Mouse (Mus musculus) hindbrain, embryonic 15.5 days (tissue): ENCODE data around the gene Mgll. TPM values are rescaled to one million over a fixed set of nuclear protein-coding genes. Genes with fewer than 3 reads are reported as not detected.

Experiments used
- ATAC-seq: fragments of 200-750 bp; cut with Nextera tagmentation; 2 replicates; pipeline ENCODE4 v1.8.0; 2017; ENCODE audit warnings: low read depth, moderate number of reproducible peaks, moderate TSS enrichment; ENCODE audit not compliant: low FRiP score
- H3K27ac ChIP-seq: fragments of 300-500 bp; sonication (generic); replicated peaks from 2 replicates; pipeline ENCODE4 v1.5.1; 2015; ENCODE audit warnings: mild to moderate bottlenecking, inconsistent platforms
- H3K27me3 ChIP-seq: fragments of 300-500 bp; sonication (generic); 2 replicates; pipeline ENCODE4 v1.6.1; 2015; ENCODE audit warnings: control low read depth, inconsistent platforms
- H3K36me3 ChIP-seq: fragments of 300-500 bp; sonication (generic); 2 replicates; pipeline ENCODE4 v1.6.1; 2015; ENCODE audit warnings: control low read depth, inconsistent platforms
- H3K4me1 ChIP-seq: fragments of 300-500 bp; sonication (generic); replicated peaks from 2 replicates; pipeline ENCODE4 v1.6.1; 2015; ENCODE audit warnings: control low read depth, inconsistent platforms
- H3K4me2 ChIP-seq: fragments of 300-500 bp; sonication (generic); 2 replicates; pipeline ENCODE4 v1.6.1; 2015; ENCODE audit warnings: moderate library complexity, mild to moderate bottlenecking, inconsistent platforms
- H3K4me3 ChIP-seq: fragments of 300-500 bp; sonication (generic); 2 replicates; pipeline ENCODE4 v1.5.1; 2015; ENCODE audit warnings: mild to moderate bottlenecking, inconsistent platforms
- H3K9ac ChIP-seq: fragments of 300-500 bp; sonication (generic); 2 replicates; pipeline ENCODE4 v1.6.1; 2015; ENCODE audit warnings: inconsistent platforms
- H3K9me3 ChIP-seq: fragments of 300-500 bp; sonication (generic); 2 replicates; pipeline ENCODE4 v1.6.1; 2016; ENCODE audit warnings: control low read depth, inconsistent platforms
- WGBS: fragments of 180-500 bp; shearing (Covaris S2); methylation state at CpG from one replicate; pipeline ENCODE4 v1.1.7; 2015; 5-methylcytosine and 5-hydroxymethylcytosine counted together
- polyA plus RNA-seq: library from polyadenylated mRNA; unstranded; fragments of >200 nt; fragmentation: Nextera tagmentation; extraction: Ambion mirVana; gene quantifications from 2 replicates; pipeline ENCODE4 v1.2.1, GENCODE M21; 2015

The Mgll gene
- polyA plus RNA-seq, 1 experiment from 2014 or later = 59.0 TPM

- no peak overlapping the region for H3K9ac ChIP-seq
- no peak overlapping the region for H3K27ac ChIP-seq
- 22% methylated on average over 8 of the region's 8 CpGs for WGBS
- no peaks in the 10 kb centered on the region for H3K27me3 ChIP-seq
- H3K36me3 ChIP-seq = peaks cover 6% of the 10 kb centered on the region; the same call in 1 of the 2 replicates
- peak; percentile 71 for ATAC-seq
- H3K4me1 ChIP-seq = peaks cover 11% of the 10 kb centered on the region
- no peaks in the 10 kb centered on the region for H3K9me3 ChIP-seq
- no peak overlapping the region for H3K4me2 ChIP-seq
- no peak overlapping the region for H3K4me3 ChIP-seq
These were observed 107.2 kb downstream of the Mgll start for GRCm38 (mm10) chr6:88831456-88831855.

GRCm38 (mm10) chr6:88832663-88833062 is 108.5 kb downstream of the Mgll start:
- Histone ChIP-seq H3K27ac (no peak overlapping the region), H3K4me2 (no peak overlapping the region), H3K36me3 (peaks cover 15% of the 10 kb centered on the region; the same call in 1 of the 2 replicates), H3K9ac (no peak overlapping the region), H3K9me3 (no peaks in the 10 kb centered on the region), H3K27me3 (no peaks in the 10 kb centered on the region), H3K4me1 (peaks cover 3% of the 10 kb centered on the region; the same call in 1 of the 2 replicates), H3K4me3 (no peak overlapping the region)
- no peak for ATAC-seq
- WGBS = 72% methylated on average over 5 of the region's 5 CpGs

- ATAC-seq = no peak
- H3K4me3 ChIP-seq = no peak overlapping the region
- no peak overlapping the region for H3K27ac ChIP-seq
- 90% methylated on average over 5 of the region's 5 CpGs for WGBS
- peaks cover 3% of the 10 kb centered on the region; the same call in 1 of the 2 replicates for H3K4me1 ChIP-seq
- H3K4me2 ChIP-seq = no peak overlapping the region
- H3K9ac ChIP-seq = no peak overlapping the region
- no peaks in the 10 kb centered on the region for H3K9me3 ChIP-seq
- peaks cover 21% of the 10 kb centered on the region; the same call in 1 of the 2 replicates for H3K36me3 ChIP-seq
- H3K27me3 ChIP-seq = no peaks in the 10 kb centered on the region
These were observed 109.3 kb downstream of the Mgll start for GRCm38 (mm10) chr6:88833340-88834140.

GRCm38 (mm10) chr6:88835047-88835446 is 110.8 kb downstream of the Mgll start:
- H3K27me3 ChIP-seq = no peaks in the 10 kb centered on the region
- no peak overlapping the region for H3K27ac ChIP-seq
- H3K9ac ChIP-seq = no peak overlapping the region
- H3K4me2 ChIP-seq = no peak overlapping the region
- H3K4me3 ChIP-seq = no peak overlapping the region
- no peaks in the 10 kb centered on the region for H3K9me3 ChIP-seq
- peaks cover 10% of the 10 kb centered on the region for H3K4me1 ChIP-seq
- no peak for ATAC-seq
- 85% methylated on average over 5 of the region's 5 CpGs for WGBS
- peaks cover 21% of the 10 kb centered on the region; the same call in 1 of the 2 replicates for H3K36me3 ChIP-seq

GRCm38 (mm10) chr6:88836178-88836819 is 112.1 kb downstream of the Mgll start:
- no peak overlapping the region for H3K4me2 ChIP-seq
- no peak overlapping the region for H3K9ac ChIP-seq
- no peak for ATAC-seq
- no peaks in the 10 kb centered on the region for H3K27me3 ChIP-seq
- peaks cover 21% of the 10 kb centered on the region; the same call in 1 of the 2 replicates for H3K36me3 ChIP-seq
- H3K27ac ChIP-seq = no peak overlapping the region
- 85% methylated on average over 28 of the region's 28 CpGs for WGBS
- no peak overlapping the region for H3K4me3 ChIP-seq
- no peaks in the 10 kb centered on the region for H3K9me3 ChIP-seq
- H3K4me1 ChIP-seq = peaks cover 20% of the 10 kb centered on the region

GRCm38 (mm10) chr6:88837999-88838398 is 113.8 kb downstream of the Mgll start:
- Histone ChIP-seq H3K27me3 (no peaks in the 10 kb centered on the region), H3K4me1 (peaks cover 26% of the 10 kb centered on the region), H3K9ac (no peak overlapping the region), H3K27ac (no peak overlapping the region), H3K4me3 (no peak overlapping the region), H3K4me2 (no peak overlapping the region), H3K36me3 (peaks cover 21% of the 10 kb centered on the region; the same call in 1 of the 2 replicates), H3K9me3 (no peaks in the 10 kb centered on the region)
- WGBS = 88% methylated on average over 12 of the region's 12 CpGs
- no peak for ATAC-seq

GRCm38 (mm10) chr6:88838613-88839012 is 114.4 kb downstream of the Mgll start:
- Histone ChIP-seq H3K9ac (no peak overlapping the region), H3K27ac (no peak overlapping the region), H3K4me2 (no peak overlapping the region), H3K4me1 (peaks cover 27% of the 10 kb centered on the region), H3K4me3 (no peak overlapping the region), H3K9me3 (no peaks in the 10 kb centered on the region), H3K36me3 (peaks cover 21% of the 10 kb centered on the region; the same call in 1 of the 2 replicates), H3K27me3 (no peaks in the 10 kb centered on the region)
- WGBS = 94% methylated on average over 10 of the region's 10 CpGs
- no peak for ATAC-seq

- H3K4me2 ChIP-seq = no peak overlapping the region
- no peak overlapping the region for H3K9ac ChIP-seq
- H3K9me3 ChIP-seq = no peaks in the 10 kb centered on the region
- peaks cover 27% of the 10 kb centered on the region for H3K4me1 ChIP-seq
- H3K36me3 ChIP-seq = peaks cover 21% of the 10 kb centered on the region; the same call in 1 of the 2 replicates
- no peak overlapping the region for H3K4me3 ChIP-seq
- H3K27me3 ChIP-seq = no peaks in the 10 kb centered on the region
- ATAC-seq = no peak
- no peak overlapping the region for H3K27ac ChIP-seq
- WGBS = 82% methylated on average over 26 of the region's 26 CpGs
These were observed 115.1 kb downstream of the Mgll start for GRCm38 (mm10) chr6:88839135-88839970.

- Histone ChIP-seq H3K4me2 (peak overlapping the region; percentile 87), H3K4me3 (no peak overlapping the region), H3K9ac (no peak overlapping the region), H3K9me3 (no peaks in the 10 kb centered on the region), H3K27me3 (no peaks in the 10 kb centered on the region), H3K36me3 (peaks cover 24% of the 10 kb centered on the region; the same call in 1 of the 2 replicates), H3K27ac (no peak overlapping the region), H3K4me1 (peaks cover 27% of the 10 kb centered on the region)
- no peak for ATAC-seq
- WGBS = 76% methylated on average over 3 of the region's 3 CpGs
These were observed 116.0 kb downstream of the Mgll start for GRCm38 (mm10) chr6:88840211-88840610.

- peak overlapping the region; percentile 87 for H3K4me2 ChIP-seq
- no peak for ATAC-seq
- peaks cover 25% of the 10 kb centered on the region for H3K36me3 ChIP-seq
- H3K27me3 ChIP-seq = no peaks in the 10 kb centered on the region
- peaks cover 27% of the 10 kb centered on the region for H3K4me1 ChIP-seq
- H3K9ac ChIP-seq = peak overlapping the region; percentile 75
- peak overlapping the region; percentile 86 for H3K27ac ChIP-seq
- no peaks in the 10 kb centered on the region for H3K9me3 ChIP-seq
- 53% methylated on average over 9 of the region's 9 CpGs for WGBS
- peak overlapping the region; percentile 84 for H3K4me3 ChIP-seq
These were observed 116.7 kb downstream of the Mgll start for GRCm38 (mm10) chr6:88840791-88841513.

GRCm38 (mm10) chr6:88841514-88841780 is 117.2 kb downstream of the Mgll start:
- WGBS = under 1% methylated on average over 22 of the region's 22 CpGs

More at GRCm38 (mm10) chr6:88841514-88841780, 117.2 kb downstream of the Mgll start:
- Histone ChIP-seq H3K4me3 (peak overlapping the region; percentile 84), H3K4me2 (peak overlapping the region; percentile 87), H3K36me3 (peaks cover 24% of the 10 kb centered on the region), H3K9ac (peak overlapping the region; percentile 75), H3K27me3 (no peaks in the 10 kb centered on the region), H3K27ac (peak overlapping the region; percentile 86), H3K9me3 (no peaks in the 10 kb centered on the region), H3K4me1 (peaks cover 27% of the 10 kb centered on the region)
- peak; percentile 42 for ATAC-seq
